Mouse (Mus musculus) bone marrow, adult 2 months (tissue): ENCODE results near the gene Dock6.

Experiments
- CTCF ChIP-seq: fragments of 200-500 bp; IDR thresholded peaks from 2 replicates; pipeline ENCODE4 v1.5.1; 2011; ENCODE audit warnings: low read length, control low read depth; ENCODE audit not compliant: control insufficient read depth, insufficient read depth
- POLR2A ChIP-seq: fragments of 200-500 bp; IDR thresholded peaks from 2 replicates; pipeline ENCODE4 v1.6.1; 2011; ENCODE audit warnings: low read depth, mild to moderate bottlenecking, control low read depth, low read length, borderline replicate concordance; ENCODE audit not compliant: control insufficient read depth

DNA sequence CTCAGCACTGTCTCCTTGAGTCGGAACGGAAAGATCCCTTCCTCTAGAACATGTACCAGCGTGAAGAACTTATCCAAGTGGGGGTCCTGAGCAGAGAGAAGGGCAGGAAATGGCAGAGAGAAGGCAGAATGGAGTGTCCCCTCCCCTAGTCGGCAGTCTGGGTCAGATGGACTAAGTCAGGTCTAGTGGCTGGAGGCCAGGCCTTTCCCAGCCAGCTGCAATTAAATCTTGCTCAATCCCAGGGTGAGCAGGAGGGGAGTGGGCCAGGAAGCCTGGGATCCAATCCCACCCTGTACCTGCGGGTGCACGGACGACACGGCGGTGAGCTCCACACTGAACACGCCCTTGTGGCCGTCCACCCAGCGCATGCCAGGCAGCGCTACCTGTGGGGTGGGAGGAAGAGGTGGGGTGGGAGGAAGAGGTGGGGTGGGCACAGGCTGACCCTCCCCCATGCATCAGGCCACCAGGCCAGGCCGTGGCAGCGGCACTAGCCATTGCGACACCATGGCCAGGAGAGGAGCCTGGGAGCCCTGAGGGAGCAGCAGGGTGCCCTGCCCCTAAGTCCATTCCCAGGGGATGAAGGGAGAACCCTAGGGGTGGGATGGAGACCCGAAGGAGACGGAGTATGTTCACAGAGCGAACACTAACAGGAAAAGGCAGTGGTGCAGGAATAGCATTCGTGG, 20.7 kb downstream of the Dock6 start:
- TF ChIP-seq POLR2A (no peak), CTCF (no peak)
